Mouse (Mus musculus) embryonic fibroblast, embryonic 13.5 days (primary cell): Measurements from ENCODE around the gene Cysrt1.

ENCODE experiments used
- CTCF ChIP-seq: IDR thresholded peaks from 2 replicates; pipeline ENCODE4 v1.5.1; 2011; ENCODE audit warnings: mild to moderate bottlenecking, control low read depth, low read length, moderate library complexity, borderline replicate concordance; ENCODE audit not compliant: insufficient read depth
- POLR2A ChIP-seq: IDR thresholded peaks from 2 replicates; pipeline ENCODE4 v1.6.1; 2011; ENCODE audit warnings: low read depth, mild to moderate bottlenecking, control low read depth, low read length, moderate library complexity

DNA sequence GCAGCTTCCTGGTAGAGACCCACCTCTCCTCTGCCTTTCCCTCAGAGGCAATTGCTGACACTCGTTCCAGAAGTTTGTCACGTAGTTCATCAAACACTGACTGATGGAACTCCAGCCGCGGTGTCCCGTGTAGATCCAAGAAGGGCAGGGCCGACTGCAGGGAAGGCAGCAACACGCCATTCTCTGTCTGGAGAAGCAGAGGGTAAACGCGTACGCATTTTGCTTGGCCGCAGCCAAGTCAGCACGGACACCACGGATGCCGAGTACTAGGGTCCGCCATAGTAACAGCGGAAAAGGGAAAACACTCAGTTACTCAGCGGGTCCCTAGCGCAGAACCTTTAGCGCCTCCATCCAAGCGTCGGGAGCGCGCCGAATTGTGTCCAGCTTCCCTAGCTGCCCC lies 31.6 kb downstream of the Cysrt1 start:
- TF ChIP-seq POLR2A, result no peak
- TF ChIP-seq CTCF, result no peak
